Mouse (Mus musculus) R1 (cell line): ENCODE data around the gene Spata20.

ENCODE experiments used
- DNase-seq: peaks from one replicate; pipeline ENCODE4 v3.0.0-alpha.2; 2018; ENCODE audit warnings: low read depth, low spot score

Spata20 gene

DNA sequence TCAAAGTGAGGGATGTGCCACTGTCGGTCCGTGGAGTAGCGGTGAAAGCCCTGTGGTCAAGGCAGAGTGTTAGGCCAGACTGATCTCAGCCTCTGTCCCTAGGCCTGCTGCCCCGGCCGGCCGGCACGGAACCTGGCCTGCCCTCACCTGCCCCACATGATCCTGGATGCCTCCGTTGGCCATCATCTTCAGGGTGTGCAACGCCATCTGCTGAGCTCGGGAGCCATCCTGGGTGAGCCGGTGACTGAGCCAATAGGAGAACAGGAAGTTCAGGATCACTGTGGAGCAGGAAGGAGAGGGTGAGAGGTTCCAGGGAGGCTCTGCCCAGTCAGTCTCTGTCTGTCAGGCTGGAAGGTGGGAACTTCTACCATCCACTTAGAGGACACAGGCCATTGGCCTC, 2.5 kb downstream of the Spata20 start:
- no peak for DNase-seq

DNA sequence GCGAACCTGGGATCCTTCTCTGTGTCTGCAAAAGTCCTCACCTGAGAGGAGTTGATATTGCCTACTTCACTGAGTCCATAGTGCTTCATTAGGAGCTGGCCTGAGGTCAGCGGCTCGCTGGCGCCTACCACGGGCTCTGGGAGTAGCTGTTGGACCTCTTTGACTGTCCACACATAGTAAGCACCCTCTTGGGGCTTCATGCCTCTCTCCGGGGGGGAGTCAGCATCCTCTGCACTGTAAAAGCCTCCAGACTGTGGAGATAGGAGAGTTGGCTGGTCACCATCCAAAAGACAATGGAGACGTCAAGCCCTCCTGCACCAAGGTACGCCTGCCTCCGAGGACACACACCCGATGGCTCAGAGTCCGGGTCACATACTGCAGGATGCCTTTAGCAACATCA, 3.2 kb downstream of the Spata20 start:
- no peak for DNase-seq

DNA sequence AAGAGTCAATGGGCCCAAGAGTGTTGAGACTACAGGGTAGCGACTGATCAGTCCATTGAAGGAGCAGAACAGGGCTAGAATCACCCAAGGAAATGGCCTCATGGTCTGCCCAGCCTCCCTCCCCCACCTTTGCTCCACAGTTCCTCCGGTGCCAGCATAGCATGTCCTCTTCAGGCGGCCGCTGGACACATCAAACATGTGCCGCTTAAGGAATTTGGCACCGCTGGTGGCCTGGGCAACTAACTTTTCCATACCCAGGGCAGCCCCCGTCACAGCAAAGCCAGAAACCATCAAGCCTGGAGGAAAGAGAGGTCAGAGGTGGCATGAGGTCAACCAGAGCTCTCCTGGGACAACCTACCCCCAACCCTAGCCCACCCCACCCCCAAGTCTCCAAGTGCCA, 4.0 kb downstream of the Spata20 start:
- DNase-seq: no peak

DNA sequence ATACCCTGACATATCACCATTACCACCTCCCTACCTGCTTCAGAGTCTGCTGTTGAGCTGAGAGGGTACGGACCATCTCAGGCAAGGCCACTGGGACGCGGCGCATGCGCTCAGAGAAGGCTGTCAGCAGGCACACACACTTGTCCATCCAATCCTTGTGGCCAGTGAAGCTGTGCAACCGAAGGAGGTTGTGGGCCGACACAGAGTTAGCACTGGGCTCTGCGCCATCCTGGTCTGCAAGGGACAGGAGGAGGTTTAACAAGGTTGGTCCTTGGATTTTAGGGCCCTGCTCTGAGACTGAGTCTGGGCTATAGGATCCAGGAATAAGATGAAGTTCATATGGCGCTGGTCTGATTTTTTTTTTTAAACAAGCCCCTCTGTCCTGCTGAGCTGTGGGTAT, 5.6 kb downstream of the Spata20 start:
- DNase-seq: no peak

DNA sequence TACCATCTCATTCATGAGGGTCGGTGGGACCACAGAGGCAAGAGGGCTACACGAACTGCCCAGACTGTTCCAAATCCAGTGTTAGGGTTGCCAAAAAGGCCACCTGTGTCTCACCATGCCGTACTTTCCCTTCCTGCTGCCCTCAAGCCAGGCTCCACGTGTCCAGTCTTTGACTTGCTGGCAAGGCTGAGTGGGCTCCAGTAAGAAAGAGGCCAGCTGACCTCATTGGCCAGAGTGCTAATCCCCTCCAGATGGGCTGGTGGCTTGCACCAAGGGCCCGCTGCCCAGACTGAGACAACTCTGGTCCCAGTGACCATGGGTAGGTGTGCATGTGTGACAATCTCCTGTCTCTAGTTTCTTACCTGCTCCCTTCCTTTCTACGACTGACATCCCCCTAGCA, 8.3 kb downstream of the Spata20 start:
- DNase-seq: no peak

DNA sequence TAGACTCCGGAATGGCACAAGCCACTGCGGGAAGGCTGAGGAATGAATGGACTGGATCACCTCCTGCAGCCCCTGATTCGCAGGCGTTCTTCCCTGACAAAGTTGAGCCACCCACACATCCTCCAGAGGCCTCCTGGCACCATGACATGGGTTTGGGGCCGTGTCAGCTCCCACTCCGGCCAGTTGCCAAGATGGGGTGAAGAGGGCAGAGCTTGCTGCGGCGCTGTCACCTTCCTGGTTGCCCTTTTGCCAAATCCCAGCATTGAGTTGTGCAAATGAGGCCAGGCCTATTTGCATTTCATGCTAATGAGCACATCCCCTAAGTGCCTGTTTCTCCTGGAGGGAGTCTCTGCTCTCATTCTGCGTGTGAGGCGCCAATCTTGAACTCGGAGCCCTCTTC, 10.3 kb downstream of the Spata20 start:
- no peak for DNase-seq

DNA sequence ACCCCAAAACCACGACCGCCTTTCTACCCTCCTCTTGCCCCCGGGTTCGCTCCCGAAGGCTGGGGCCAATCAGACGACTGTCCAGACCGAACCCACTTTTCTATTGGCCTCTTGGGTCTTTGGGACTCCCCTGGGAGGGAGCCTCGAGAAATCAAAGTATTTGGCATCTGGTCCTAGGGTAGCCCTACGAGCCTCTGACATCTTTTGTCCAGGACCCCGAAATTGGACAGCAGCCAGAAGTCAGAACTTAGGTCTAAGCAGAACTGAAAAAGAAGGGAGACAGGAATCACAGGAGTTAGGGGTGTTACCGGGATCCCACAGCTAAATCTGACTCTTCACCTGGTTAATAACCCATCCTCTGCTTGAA, 11.5 kb downstream of the Spata20 start:
- no peak for DNase-seq

DNA sequence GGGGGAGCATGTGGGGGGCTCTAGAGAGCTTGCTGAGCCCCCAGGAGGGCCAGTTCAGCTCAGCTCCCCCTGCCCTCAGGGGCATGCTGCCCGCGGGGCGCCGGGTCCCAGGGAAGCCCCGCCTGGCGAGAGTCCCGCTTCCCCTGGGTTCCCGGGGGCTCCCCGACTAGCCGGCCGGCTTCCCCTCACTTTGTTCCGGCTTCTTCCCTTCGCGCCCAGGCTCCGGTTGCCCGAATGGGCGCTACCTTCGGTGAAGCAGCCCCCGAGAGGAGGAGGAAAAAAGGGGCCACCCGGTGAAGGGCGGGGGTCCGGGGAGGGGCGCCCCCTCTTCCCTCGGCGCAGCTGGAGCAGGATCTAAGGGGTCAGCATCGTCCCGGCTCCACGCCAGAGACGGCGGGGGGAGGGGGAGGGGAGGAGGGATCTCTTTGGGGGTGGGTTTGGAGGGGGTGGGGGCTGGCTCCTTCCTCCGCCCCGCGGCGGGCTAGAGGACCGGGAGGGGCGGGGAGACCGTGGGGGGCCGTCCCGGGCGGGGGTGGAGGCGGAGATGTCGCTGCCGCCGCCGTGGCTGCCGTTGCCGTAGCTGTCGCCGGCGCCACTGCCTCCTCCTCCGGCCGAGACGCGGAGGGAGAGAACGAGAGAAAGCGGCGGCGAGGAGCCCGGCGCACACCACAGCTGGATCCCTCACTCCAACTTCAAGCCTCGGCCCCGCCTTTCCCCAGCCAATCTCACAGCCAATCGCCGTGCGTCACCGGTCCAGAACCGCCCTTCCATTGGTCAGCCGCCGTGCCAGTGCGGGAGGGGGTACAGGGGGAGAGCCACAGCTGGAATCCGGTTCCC, 12.1 kb downstream of the Spata20 start, which contains the start of gene Cacna1g:
Gene Cacna1g (minus strand): TSS at position 492 of the 837 bp plus-strand sequence.
- peak; percentile 89 for DNase-seq

DNA sequence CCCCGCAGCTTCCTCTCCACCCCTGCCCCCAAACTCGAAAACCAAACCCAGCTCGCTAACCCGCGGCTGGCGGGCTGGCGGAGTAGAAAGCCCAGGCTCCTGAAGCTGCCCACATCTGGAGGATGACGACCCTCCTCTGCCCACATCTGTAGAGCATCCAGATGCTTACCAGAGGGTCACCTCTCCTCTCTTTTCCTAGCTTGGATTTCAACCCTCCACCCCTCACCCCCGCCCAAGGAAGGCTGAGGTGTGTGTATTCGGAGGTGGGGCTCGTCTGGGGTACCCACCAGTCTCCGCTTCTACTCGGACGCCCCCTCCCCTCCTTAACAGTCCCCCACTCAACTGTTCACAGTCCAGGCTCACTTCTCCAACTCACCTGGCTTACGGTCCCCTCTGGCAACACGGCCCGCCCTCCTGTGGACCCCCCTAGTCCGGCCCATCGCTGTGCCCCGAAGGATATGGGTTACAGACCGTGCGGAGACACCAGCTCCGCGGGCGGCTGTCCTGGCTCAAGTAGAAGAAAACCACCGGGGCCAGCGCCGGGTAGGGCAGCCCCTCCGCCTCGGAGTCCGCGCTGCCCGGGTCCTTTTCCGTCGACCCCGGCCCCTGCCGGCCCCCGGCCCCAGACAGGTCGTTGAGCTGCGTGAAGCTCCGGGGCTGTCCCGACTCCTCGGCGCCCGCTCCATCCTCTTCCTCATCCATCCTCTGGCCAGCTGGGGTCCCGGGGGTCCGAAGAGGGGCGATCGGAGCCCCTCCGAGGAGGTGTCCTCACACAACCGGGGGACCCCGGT, 12.9 kb downstream of the Spata20 start:
- DNase-seq: no peak

DNA sequence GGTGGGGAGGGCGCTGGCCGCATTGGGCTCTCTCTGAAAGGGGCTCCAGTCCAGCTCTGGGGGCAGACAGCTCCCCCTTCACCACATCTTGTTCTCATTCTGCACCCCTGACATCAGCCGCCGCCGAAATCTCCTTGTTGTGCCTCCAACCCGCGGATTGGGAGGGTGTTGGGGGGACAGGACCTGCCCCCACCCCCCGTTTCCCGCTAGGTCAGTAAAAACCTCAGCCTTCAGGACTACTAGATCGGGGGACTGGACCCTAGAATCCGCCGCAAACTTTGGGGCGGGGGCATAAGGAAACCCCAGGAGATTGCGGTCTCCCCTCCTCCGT, 13.4 kb downstream of the Spata20 start:
- no peak for DNase-seq

DNA sequence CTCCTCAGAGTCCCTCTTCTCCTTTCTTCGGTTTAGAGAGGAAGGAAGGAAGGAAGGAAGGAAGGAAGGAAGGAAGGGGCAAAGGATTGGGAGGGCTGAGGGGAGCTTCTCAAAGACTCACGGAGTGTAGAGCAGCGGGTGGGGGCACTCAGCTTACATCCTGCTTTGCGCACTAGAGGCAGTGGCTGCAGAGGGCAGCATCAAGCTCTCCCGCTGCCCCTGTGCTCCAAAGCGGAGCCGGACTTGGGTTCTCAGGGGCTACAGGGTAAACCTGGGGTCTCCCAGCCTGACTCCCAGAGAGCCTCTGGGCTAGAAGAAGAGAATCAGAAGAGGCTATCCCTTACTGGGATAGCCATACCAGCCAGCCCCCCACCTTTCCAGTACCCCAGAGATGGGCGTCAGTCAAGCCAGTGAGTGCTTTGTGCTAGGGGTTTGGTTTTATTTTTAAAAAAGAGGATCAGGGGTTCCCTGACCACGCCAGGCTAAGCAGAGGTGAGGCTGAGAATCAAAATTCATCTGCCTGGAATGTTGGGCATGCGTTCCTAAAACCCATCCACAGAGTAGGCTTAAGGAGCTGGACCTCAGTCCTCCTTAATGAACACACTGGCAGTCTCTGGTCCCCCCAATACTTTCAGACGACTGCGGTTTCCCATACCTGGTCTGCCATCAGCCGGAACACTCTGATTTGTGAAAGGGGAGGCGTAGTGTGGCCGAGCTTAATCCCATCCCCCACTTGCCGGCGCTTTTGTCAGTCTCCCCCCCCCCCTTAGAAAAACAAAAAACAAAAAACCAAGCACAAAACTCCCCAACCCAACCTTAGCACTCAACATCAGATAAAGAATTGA, 14.0 kb downstream of the Spata20 start:
- DNase-seq: no peak

DNA sequence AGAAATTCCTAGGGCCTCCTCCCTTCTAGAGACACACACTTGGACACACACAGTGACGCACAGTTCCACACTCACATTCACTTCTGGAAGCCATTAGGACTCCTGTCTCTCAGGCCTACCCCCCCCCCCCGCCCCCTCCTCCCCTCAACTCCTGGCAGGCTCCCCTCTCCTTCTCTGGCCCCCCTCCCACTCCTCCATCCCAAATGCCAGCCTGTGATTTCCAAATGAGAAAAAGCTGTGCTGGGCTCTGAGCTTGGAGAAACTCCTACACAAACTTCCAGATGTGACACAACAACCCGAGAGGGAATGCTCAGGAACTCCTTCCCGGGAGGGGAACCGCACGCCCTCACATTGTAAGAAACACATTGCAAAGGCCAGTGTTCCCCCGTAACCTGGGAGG, 15.6 kb downstream of the Spata20 start:
- DNase-seq: no peak

DNA sequence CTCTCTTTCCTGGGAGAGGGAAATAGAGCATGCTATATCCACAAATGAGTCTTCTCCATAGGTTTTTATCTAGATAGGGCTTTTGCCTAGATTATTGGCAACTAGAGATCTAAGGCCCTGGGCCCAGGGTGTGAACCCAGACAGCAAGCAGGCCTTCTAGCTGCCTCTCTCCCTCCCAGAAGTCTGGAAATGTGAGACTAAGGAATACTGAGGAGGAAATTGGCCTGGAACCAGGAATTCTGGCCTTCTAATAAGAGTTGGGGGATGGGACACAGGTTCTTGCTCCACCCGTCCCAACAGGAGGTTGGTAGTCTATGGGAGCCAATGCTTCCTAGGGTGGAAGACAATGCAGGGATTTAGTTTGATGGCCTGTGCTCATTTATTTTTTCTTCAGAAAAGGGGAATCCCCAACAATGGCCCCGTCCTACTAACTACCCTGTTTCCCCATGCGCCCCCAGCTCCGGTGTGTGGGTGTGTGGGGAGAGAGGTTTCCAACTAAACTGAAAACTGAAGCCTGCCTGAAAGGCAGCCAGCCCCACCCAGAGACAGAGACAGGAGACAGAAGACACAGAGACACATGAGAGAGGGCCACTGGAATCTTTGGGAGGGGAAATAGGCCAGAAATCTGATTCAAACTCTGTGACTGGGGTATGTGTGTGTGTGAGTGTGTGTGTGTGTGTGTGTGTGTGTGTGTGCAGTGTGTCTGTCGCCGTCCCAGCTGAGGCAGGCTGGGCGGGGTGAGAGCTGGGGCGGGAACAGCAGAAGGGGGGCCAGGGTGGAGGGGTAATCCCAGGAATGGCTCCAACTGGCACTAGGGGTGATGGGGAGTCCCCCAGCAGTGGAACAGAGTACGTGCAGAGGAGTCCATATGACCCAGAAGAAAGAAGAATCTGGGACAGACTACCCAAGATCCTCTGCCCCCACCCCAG, 16.6 kb downstream of the Spata20 start:
- peak; percentile 37 for DNase-seq

DNA sequence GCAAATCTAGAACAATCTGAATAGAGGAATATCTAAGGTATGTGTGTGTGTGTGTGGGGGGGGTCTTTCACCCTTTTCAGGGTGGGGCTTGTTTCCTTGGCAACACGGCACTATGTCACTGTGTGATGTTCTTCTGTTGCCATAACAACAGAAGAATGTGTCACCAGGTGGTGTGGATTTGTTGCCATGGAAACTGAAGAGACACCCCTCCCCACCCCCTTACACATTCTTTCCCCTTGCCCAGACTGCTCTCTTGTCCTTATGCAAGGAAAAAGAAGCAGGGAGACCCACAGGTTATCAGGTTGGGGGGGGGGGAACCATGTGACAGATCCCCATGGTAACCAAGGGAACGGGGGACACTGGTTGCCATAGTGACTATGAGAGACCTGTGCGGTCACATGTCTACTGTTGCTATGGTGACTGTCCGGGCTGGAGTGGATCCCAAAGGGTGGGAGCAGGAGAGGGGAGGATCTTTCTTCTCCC, 17.4 kb downstream of the Spata20 start:
- peak; percentile 91 for DNase-seq

DNA sequence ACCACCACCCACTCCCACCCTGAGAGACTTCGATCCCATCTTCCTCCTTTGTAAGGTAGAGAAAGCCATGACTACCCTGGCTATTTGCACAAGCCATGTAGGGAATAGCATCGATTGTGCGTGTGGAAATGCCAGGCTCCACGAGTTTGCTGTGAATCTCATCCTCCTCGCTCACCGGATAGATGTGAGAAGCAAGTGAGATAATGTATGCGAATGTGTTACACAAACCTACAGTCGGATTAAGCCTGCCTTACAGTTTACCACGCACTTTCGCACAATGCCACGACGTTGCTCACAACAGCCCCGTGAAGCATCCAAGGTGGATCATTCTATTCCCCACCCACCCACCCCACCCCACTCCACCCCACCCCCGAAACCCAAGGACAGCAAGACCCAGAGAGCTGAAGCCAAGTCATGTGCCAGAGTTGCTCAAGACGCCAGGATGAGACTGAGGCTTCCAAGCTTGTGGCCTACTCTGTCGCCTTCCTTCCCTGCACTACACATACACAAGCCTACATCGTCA, 19.6 kb downstream of the Spata20 start:
- no peak for DNase-seq

DNA sequence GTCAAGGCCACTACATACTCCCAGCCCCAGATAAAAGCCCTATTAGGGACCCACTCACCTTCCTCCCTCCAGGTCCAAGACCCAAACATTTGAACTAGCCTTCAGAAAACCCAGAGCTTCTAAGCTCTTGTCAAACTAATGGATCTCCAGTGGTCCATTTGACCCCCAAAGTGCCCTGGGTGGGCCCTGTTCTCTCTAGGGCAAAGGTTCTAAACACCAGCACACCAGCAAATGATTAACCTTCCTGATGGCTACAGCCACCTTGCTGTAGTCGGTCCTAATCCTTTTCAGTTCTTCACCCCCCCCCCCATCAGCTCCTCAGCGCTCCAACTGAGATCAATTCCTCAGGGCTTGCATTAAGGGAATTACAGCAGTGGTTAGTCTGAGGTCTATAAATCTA, 21.8 kb downstream of the Spata20 start:
- DNase-seq: no peak

DNA sequence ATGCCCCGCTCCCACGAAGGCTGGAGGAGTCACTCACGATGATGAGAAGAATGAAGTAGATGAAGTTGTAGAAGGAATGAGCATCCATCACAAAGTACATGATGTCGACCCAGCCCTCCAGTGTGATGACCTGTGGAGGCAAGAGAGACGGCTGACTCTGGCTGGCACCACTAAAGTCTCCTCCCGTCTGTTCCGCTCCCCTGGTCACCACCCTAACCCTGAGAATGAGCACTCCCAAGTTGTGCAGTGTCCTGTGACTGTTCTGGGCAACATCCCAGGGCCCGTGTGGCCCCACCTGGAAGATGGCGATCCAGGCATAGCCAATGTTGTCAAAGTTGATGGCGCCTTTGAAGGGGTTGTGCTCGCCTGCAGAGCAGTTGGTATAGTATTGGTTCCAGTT, 24.1 kb downstream of the Spata20 start:
- DNase-seq: no peak

DNA sequence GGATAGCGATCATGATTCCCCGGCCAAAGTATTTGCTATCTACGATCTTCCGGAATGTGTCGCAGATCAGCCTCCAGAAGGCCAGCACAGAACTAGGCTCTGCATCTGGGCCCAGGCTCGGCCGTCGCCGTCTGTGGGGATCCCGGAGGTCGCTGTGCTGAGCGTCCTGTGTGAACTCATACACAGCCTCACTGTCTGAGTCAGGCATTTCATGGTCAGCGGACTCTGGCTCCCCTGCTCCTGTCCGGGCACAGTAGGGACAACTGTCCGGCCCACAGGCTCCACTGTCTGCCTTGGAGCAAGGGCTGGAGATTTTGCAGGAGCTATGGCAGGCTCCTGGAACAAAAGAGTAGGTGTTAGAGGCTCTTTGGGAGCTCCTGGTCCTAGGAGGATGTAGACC, 29.0 kb downstream of the Spata20 start:
- no peak for DNase-seq

DNA sequence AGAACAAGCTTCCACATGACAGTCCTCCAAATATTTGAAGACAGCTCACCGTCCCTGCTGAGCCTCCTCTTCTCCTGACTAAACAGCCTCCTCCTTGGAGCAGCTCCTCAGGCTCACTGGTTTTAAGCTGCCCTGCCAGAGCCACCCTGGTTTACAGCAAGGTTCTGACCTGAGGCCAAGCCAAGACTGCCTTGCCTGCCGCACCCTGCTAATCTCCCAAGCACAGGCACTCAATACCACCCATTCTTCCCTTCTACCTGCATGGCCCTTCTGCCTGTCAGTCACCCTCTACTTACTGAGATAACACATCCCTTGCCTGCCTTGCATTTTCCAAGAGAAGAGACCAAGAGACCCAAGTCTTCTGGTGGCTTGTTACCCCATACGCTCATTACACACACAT, 29.6 kb downstream of the Spata20 start:
- DNase-seq: no peak

DNA sequence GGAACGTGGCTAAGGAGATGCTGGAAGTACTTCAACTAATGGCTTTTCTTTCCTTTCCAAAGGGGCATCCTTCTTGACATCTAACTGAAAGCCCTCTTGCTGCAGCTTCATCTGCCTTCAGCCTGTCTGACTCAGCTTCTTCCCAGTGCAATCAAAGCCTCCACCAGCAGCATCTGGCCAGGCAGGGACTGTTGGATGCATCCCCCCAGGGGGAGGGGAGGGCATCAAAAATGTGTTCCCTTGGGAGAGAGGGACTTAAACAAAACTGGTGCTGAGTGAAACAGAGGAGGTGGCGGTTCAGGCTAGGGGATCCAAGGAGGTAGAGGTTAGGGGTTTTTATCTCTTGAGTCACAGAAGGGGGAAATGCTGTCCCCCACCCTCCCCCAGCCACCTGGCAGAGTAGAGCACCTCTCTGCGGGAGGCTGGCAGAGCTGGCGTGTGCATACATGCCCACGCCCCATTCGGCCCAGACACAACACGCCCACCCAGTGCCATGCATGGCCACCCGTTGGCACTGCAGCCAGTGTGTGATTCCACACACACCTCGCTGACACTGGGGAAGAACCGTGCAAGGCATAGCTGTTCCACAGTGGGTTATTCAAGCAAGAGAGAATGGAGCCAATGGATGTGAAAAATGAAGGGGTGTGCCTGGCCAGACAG, 30.7 kb downstream of the Spata20 start:
- DNase-seq: no peak
